Mouse (Mus musculus) lung, adult 2 months (tissue): ENCODE data around the gene Lrba. TPM values are rescaled to one million over a fixed set of nuclear protein-coding genes. Genes with fewer than 3 reads are reported as not detected.

Experiments used
- DNase-seq: peaks from one replicate; pipeline ENCODE4 v3.0.0; 2022
- H3K4me1 ChIP-seq: fragments of 200-500 bp; 2 replicates; pipeline ENCODE4 v1.6.1; 2011; ENCODE audit warnings: low read length; ENCODE audit not compliant: control insufficient read depth, insufficient read depth
- H3K4me3 ChIP-seq: fragments of 200-500 bp; replicated peaks from 2 replicates; pipeline ENCODE3; 2011; ENCODE audit warnings: low read depth, mild to moderate bottlenecking, control low read depth, low read length; ENCODE audit errors: extremely low read depth
- CTCF ChIP-seq: fragments of 200-500 bp; IDR thresholded peaks from 2 replicates; pipeline ENCODE4 v1.5.1; 2011; ENCODE audit warnings: mild to moderate bottlenecking, low read length, control low read depth; ENCODE audit not compliant: insufficient read depth
- POLR2A ChIP-seq: fragments of 200-500 bp; IDR thresholded peaks from 2 replicates; pipeline ENCODE4 v1.6.1; 2011; ENCODE audit warnings: low read depth, mild to moderate bottlenecking, control low read depth, low read length, borderline replicate concordance; ENCODE audit errors: extremely low read depth
- WGBS: fragments of 180-500 bp; shearing (Covaris S2); methylation state at CpG from one replicate; pipeline ENCODE4 v1.1.7; 2018; 5-methylcytosine and 5-hydroxymethylcytosine counted together
- polyA plus RNA-seq: library from polyadenylated mRNA; depleted of rRNA; stranded (reverse); fragments of >200 nt; gene quantifications from 2 replicates; pipeline ENCODE4 v1.2.3, GENCODE M21; 2012

Gene Lrba
- polyA plus RNA-seq, 1 experiment: 13.5 TPM

GRCm38 (mm10) chr3:86204608-86205358, 19.7 kb upstream of the Lrba start:
- WGBS: 85% methylated on average over 6 of the region's 6 CpGs
- no peak for DNase-seq

DNA sequence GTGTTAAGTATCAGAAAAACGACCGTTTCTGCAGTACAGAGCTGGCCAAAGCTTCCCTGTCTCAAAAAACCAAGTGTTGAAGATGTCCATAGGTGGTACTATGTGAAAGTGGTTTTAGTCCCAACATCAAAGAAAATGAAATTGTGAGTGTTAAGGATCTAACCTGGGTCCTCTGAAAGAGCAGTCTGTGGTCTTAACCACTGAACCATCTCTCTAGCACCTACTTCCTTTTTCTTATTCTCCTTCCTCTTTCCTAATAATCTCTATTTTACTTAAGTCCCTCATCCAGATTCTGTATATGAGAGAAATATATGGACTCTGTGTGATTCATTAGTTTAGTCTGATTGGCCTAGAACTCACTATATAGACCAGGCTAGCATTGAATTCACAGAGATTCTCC, 17.9 kb upstream of the Lrba start:
- DNase-seq: no peak
- TF ChIP-seq CTCF (no peak), POLR2A (no peak)
- WGBS: 70% methylated on average over 2 of the region's 2 CpGs
- no peaks in the 10 kb centered on the region for H3K4me1 ChIP-seq
- no peak overlapping the region for H3K4me3 ChIP-seq

More at GRCm38 (mm10) chr3:86204608-86205358, 19.7 kb upstream of the Lrba start:
- TF ChIP-seq CTCF (no peak), POLR2A (no peak)
- H3K4me1 ChIP-seq: no peaks in the 10 kb centered on the region
- no peak overlapping the region for H3K4me3 ChIP-seq

DNA sequence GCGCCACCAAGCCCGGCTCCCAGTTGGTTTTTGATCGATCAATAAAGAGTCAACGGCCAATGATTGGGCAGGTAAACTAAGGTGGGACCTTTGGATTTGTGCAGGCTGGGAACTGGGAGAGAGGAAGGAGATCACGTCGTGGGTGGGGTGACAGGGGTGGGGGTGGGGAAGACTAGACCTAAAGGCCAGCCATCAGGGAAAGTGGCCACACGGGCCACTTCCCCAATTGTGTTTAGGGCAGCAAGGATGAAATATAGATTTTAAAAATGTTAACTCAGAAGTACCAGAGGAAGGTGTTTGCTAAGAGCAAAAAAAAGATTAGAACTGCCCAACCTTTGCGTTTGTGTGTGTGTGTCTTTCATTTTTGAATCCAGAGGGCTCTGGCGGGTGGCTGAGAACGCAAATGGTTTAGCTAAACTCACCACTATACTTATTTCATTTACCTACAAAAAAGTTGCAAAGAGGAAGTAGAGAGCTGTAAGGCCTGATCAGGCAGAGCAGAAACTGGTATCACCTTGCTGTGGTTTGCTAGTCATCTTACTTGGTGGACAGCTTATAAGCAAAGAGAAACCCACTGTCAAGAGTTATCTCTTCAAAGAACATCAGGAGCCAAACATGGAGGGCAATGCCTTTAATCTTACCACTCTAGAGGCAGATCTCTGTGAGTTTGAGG, 14.1 kb upstream of the Lrba start:
- no peak overlapping the region for H3K4me3 ChIP-seq
- DNase-seq: no peak
- TF ChIP-seq POLR2A (no peak), CTCF (no peak)
- WGBS: 84% methylated on average over 10 of the region's 10 CpGs
- H3K4me1 ChIP-seq: no peaks in the 10 kb centered on the region

DNA sequence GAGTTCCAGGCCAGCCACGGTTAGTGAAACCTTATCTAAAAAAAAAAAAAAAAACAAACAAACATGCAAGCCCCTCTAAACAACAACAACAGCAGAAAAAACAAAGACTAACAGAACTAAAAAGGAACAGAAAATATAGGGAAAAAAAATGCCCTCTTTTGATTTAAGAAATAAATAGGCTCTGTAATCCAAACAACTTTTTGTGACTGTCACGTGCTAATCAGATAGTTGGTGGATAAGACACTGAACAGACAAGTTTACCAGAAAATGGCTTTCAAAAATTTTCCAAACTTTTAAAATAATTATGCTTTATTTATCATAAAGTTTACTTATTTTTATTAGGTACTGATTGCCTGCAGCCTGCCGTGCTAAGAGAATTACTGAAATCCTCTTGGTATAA, 13.5 kb upstream of the Lrba start:
- Histone ChIP-seq H3K4me1 (no peaks in the 10 kb centered on the region), H3K4me3 (no peak overlapping the region)
- no peak for DNase-seq
- TF ChIP-seq POLR2A: no peak
- no peak for TF ChIP-seq CTCF
- WGBS: 60% methylated on average over 3 of the region's 3 CpGs

DNA sequence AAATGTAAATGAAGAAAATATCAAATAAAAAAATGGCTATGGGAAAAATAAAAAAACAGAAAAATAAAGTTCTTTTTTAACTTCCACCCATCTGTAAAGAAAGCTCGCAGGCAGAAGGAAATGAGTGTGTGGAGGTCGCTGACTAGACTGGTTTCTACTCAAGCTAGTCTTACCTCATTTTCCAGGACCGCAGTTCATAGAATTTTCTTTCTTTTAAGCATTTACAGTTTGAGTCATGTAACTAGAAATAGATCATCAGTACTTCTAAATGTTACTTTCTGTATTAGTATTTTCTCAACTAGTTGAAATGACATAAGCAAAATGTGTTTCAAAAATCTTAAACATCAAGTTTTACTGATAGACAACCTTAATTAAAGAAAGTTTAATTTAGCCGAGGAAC, 10.2 kb upstream of the Lrba start:
- Histone ChIP-seq H3K4me3 (no peak overlapping the region), H3K4me1 (no peaks in the 10 kb centered on the region)
- TF ChIP-seq POLR2A: no peak
- no peak for TF ChIP-seq CTCF
- WGBS: 82% methylated on average over 4 of the region's 4 CpGs
- no peak for DNase-seq

DNA sequence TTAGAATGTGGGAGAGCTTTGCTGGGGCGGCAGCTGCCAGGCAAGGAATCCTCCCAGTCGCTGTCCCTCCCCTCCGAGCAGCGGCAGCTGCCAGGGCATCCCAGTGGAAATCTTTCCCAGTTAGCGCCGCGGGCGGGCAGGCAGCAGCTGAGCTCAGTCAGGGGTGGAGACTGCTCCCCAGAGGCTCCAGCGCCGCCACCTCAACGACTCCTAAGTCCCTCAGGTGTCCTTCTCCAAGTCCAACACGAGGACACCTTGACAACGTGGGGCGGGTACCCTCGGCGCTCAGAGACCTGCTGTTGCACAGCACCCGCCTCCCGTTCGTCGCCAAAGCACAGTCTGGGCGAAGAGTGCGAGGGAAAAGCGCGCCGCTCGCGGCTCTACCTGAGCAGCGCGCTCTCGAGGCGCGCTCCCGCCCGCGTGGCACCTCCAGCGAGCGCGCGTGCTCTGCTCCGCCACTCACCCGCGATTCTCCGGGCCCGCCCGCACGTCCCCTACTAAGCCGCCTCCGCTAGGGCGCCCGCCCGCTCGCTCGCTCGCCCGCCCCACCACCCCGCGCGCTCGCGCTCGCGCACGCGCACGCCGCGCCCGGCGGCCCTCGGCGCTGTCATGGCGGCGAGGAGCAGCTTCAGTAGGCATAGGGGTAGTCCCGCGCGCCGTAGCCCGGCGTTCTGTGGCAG, 706 bp upstream of the Lrba start:
- DNase-seq: peak; percentile 80
- Histone ChIP-seq H3K4me3 (peak overlapping the region; percentile 89), H3K4me1 (peaks cover 6% of the 10 kb centered on the region; the same call in 1 of the 2 replicates)
- TF ChIP-seq CTCF: no peak
- peak; percentile 50; the same call in 1 of the 2 replicates for TF ChIP-seq POLR2A
- WGBS: under 1% methylated on average over 79 of the region's 79 CpGs

GRCm38 (mm10) chr3:86224314-86224563, 241 bp upstream of the Lrba start:
- no peak for TF ChIP-seq POLR2A
- no peak for TF ChIP-seq CTCF
- WGBS: 1% methylated on average over 28 of the region's 28 CpGs
- H3K4me1 ChIP-seq: peaks cover 6% of the 10 kb centered on the region; the same call in 1 of the 2 replicates
- peak overlapping the region; percentile 89 for H3K4me3 ChIP-seq
- DNase-seq: no peak

DNA sequence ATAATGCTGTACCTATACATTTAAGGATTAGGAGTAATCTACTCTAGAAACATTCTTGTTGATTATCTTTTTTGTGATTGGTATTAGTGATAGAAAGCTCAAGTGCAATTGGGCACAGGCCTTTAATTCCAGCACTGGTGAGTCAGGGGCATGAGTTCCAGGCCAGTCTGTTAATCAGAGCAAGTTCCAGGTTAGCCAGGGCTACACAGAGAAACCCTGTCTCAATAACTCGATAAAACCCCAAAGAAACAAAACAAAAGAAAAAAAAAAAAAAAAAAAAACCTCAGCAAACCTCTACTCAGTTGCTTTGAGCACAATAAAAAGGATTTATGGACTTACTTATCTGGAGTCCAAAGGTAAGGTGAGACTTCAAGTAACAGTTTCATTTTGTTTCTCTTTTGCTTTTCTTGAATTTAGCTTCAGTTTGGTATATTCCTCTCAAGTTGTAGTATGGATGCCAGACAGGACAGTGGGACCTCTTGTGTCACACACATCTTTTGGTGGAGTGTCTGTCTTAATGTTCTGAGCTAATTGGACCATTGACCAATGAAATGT, 7.1 kb downstream of the Lrba start:
- DNase-seq: no peak
- Histone ChIP-seq H3K4me3 (no peak overlapping the region), H3K4me1 (no peaks in the 10 kb centered on the region)
- WGBS: 65% methylated on average over 1 of the region's 1 CpGs
- TF ChIP-seq CTCF (no peak), POLR2A (no peak)

DNA sequence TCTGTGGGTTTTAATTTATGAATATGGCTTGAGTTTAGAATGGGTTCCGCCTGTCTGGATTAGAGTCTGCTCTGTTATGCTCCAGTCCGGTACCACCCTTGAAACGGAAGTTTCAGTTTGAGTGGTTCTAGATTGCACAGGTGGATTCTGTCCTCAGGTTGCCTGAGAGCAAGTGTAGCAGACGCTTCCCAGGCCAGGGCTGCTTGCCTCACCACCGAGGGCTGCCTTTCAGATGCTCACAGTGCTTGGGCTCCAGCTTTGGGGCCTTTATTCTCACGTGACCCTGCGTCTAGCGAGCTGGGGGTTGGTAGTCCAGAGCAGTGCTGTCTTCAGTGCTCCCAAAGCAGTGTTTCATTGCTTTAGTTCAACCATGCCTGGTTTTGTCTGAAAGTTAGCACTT, 22.7 kb downstream of the Lrba start:
- H3K4me1 ChIP-seq: no peaks in the 10 kb centered on the region
- DNase-seq: no peak
- TF ChIP-seq POLR2A (no peak), CTCF (no peak)
- no peak overlapping the region for H3K4me3 ChIP-seq
- WGBS: 81% methylated on average over 8 of the region's 8 CpGs

- H3K4me1 ChIP-seq: no peaks in the 10 kb centered on the region
- H3K4me3 ChIP-seq: no peak overlapping the region
- 96% methylated on average over 1 of the region's 1 CpGs for WGBS
- no peak for DNase-seq
- no peak for TF ChIP-seq POLR2A
- TF ChIP-seq CTCF: no peak
These were observed 26.7 kb downstream of the Lrba start for GRCm38 (mm10) chr3:86251212-86251611.
